Mouse (Mus musculus): ENCODE results near the gene Gm28269.

Gene Gm28269

GRCm38 (mm10) chrX:21744997-21745396 is at the start of gene Gm28269:
TSS of gene Gm28269 (minus strand) at chrX:21745097.
- no peak for DNase-seq (ENCODE audit: low read depth, low spot score)

GRCm38 (mm10) chrX:21716885-21717284 is 28.0 kb downstream of the Gm28269 start:
- no peak for DNase-seq (ENCODE audit: low read depth, low spot score)

GRCm38 (mm10) chrX:21715293-21715692 is 29.6 kb downstream of the Gm28269 start:
- DNase-seq (ENCODE audit: low read depth, low spot score): no peak

- no peak for DNase-seq (ENCODE audit: low read depth, low spot score)
Observed at GRCm38 (mm10) chrX:21714829-21715228, 30.1 kb downstream of the Gm28269 start, which contains the start of gene Slc6a14. TSS of gene Slc6a14 (plus strand) at chrX:21714896.

- no peak for DNase-seq (ENCODE audit: low read depth, low spot score)
Observed at GRCm38 (mm10) chrX:21704470-21704869, 40.4 kb downstream of the Gm28269 start.

GRCm38 (mm10) chrX:21701646-21702045 is 43.3 kb downstream of the Gm28269 start:
- DNase-seq (ENCODE audit: low read depth, low spot score): no peak

- no peak for DNase-seq (ENCODE audit: low read depth, low spot score)
Observed at GRCm38 (mm10) chrX:21695687-21696086, 49.2 kb downstream of the Gm28269 start.

GRCm38 (mm10) chrX:21695220-21695619 is 49.7 kb downstream of the Gm28269 start:
- DNase-seq (ENCODE audit: low read depth, low spot score): no peak

All from forelimb bud, embryonic 11.5 days (tissue).